Comparison of ENCODE assay signal across 11 mouse cellular contexts in the genomic region with DNA sequence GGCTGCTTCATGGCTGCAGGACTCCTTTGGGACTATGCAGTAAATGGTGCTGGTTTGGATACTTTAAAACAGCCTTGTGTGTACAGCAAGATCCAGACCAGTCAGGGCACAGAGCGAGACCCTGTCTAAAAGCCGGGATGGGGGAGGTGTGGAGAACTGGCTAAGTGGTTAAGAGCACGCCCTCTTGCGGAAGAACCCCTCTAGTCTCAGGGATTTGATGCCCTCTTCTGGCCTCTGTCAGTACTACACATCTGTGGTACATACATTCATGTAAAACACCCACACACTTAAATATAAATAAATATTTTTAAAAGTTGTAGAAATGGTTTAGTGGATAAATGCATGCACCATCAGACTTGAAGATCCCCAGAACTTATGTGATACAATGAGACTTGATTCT. TPM values are rescaled to one million over a fixed set of nuclear protein-coding genes. Genes with fewer than 3 reads are reported as not detected.
A peak's percentile ranks its signal among the peaks of the same experiment; 100 is the strongest.
DNase-seq lines count a peak whose midpoint lies in the region; ATAC-seq and TF ChIP-seq lines count a peak whose summit lies in the region.
"Had no signal": no experiment of that assay in that cellular context is flagged by ENCODE, and none has a peak within 500 bp of the region (broad histone marks: within the 10 kb centered on the region; RNA-seq: fewer than 3 reads in every experiment).

No protein-coding gene starts in this region.

- no peak overlapping the region for H3K4me3 ChIP-seq in heart, adult 2 months
- H3K4me3 ChIP-seq in heart, embryonic 12.5 days: no peak overlapping the region
- H3K4me3 ChIP-seq in embryonic facial prominence, embryonic 10.5 days: no peak overlapping the region
- no peak overlapping the region for H3K4me3 ChIP-seq in heart, embryonic 10.5 days

- H3K9ac ChIP-seq in heart, adult 2 months (ENCODE audit: low read depth, low read length): no peak overlapping the region
- no peak overlapping the region for H3K9ac ChIP-seq in heart, embryonic 12.5 days

- 0 out of 2 replicates have a peak, but pooled peaks cover 2% of the 10 kb centered on the region for H3K9me3 ChIP-seq in heart, embryonic 12.5 days (replicated peaks)
- no peaks in the 10 kb centered on the region for H3K9me3 ChIP-seq in embryonic facial prominence, embryonic 10.5 days
- no peaks in the 10 kb centered on the region for H3K9me3 ChIP-seq in heart, embryonic 10.5 days
- H3K9me3 ChIP-seq: G1E had no signal

- H3K4me2 ChIP-seq in heart, embryonic 12.5 days: no peak overlapping the region

- no peak for TF ChIP-seq EP300 in heart, adult 2 months (IDR thresholded peaks at IDR 0.05; ENCODE audit: insufficient read depth, low read depth, low read length)

- no peaks in the 10 kb centered on the region for H3K4me1 ChIP-seq in heart, adult 2 months (ENCODE audit: control insufficient read depth, insufficient read depth, low read length)
- no peaks in the 10 kb centered on the region for H3K4me1 ChIP-seq in heart, embryonic 12.5 days (replicated peaks)
- peaks cover 15% of the 10 kb centered on the region for H3K4me1 ChIP-seq in embryonic facial prominence, embryonic 10.5 days
- peaks cover 8% of the 10 kb centered on the region; the same call in 1 of the 2 replicates for H3K4me1 ChIP-seq in heart, embryonic 10.5 days

- no peak for ATAC-seq in heart, embryonic 12.5 days (ENCODE audit: insufficient number of reproducible peaks, low FRiP score)

- TF ChIP-seq POLR2A in heart, adult 2 months (IDR thresholded peaks at IDR 0.05; ENCODE audit: insufficient read depth, low read depth, low read length): no peak

- peak; percentile 47 for TF ChIP-seq CTCF in heart, adult 2 months (IDR thresholded peaks at IDR 0.05)

- H3K27me3 ChIP-seq in heart, adult 2 months (ENCODE audit: control insufficient read depth, insufficient read depth, low read length): no peaks in the 10 kb centered on the region
- H3K27me3 ChIP-seq in heart, embryonic 12.5 days (replicated peaks): peaks cover 50% of the 10 kb centered on the region
- H3K27me3 ChIP-seq in embryonic facial prominence, embryonic 10.5 days (replicated peaks; ENCODE audit: low read depth, poor library complexity, severe bottlenecking): peaks cover 60% of the 10 kb centered on the region
- H3K27me3 ChIP-seq in heart, embryonic 10.5 days (ENCODE audit: insufficient read depth, poor library complexity, severe bottlenecking): peaks cover 54% of the 10 kb centered on the region

- no peaks in the 10 kb centered on the region for H3K79me2 ChIP-seq in heart, adult 2 months (replicated peaks; ENCODE audit: control insufficient read depth, insufficient read depth, low read length)

- H3K27ac ChIP-seq in heart, adult 2 months: no peak overlapping the region
- no peak overlapping the region for H3K27ac ChIP-seq in heart, embryonic 12.5 days (ENCODE audit: poor library complexity, severe bottlenecking)
- H3K27ac ChIP-seq in embryonic facial prominence, embryonic 10.5 days (replicated peaks): no peak overlapping the region
- H3K27ac ChIP-seq in heart, embryonic 10.5 days: no peak overlapping the region

- H3K36me3 ChIP-seq in heart, adult 2 months (ENCODE audit: control insufficient read depth, insufficient read depth, low read length): no peaks in the 10 kb centered on the region
- H3K36me3 ChIP-seq in heart, embryonic 12.5 days: no peaks in the 10 kb centered on the region
- H3K36me3 ChIP-seq in embryonic facial prominence, embryonic 10.5 days (replicated peaks): no peaks in the 10 kb centered on the region
- no peaks in the 10 kb centered on the region for H3K36me3 ChIP-seq in heart, embryonic 10.5 days
- H3K36me3 ChIP-seq: G1E had no signal

- 60% methylated on average over 4 of the region's 4 CpGs for WGBS in heart, adult 2 months
- WGBS in heart, embryonic 12.5 days: 54% methylated on average over 4 of the region's 4 CpGs
- WGBS in embryonic facial prominence, embryonic 10.5 days: 70% methylated on average over 4 of the region's 4 CpGs
- WGBS in heart, embryonic 10.5 days: 49% methylated on average over 4 of the region's 4 CpGs

- DNase-seq in heart, adult 2 months: no peak
- peak; percentile 27 for DNase-seq in spleen, adult 12 weeks (ENCODE audit: low spot score)
- no peak for DNase-seq in spleen, adult 18-20 months
- DNase-seq in embryonic facial prominence, embryonic 10.5 days (ENCODE audit: low spot score): peak; percentile 32
- DNase-seq in testis, postnatal 14 days (ENCODE audit: low spot score): peak; percentile 54
- no peak for DNase-seq in gastrocnemius, postnatal 4 days (ENCODE audit: low spot score in 2 of 2)
- no peak for DNase-seq in heart, embryonic 10.5 days (ENCODE audit: low spot score)

- intact Hi-C loops in heart, adult 2 months (cut with DNase I): loop anchor here (10.0 kb wide), 1 partner anchor 172 kb away; no protein-coding TSS in a partner anchor

RNA-seq across cellular contexts. Expression of a gene that starts 11.0 kb away (rescaled TPM):
- not detected for total RNA-seq in heart, adult 2 months (2021)
- polyA plus RNA-seq in heart, adult 2 months (2012; rRNA removed): not detected in 2 replicates
- 0.22 and 0.31 TPM in 2 replicates for polyA plus RNA-seq in heart, embryonic 12.5 days (2016; fragmentation: Nextera tagmentation; extraction: Ambion mirVana)
- 0.98 and 1.4 TPM in 2 replicates for polyA plus RNA-seq in embryonic facial prominence, embryonic 10.5 days (2016; fragmentation: Nextera tagmentation; extraction: Ambion mirVana)
- total RNA-seq in gastrocnemius, postnatal 4 days (2021): not detected
- polyA plus RNA-seq in heart, embryonic 10.5 days (2016; fragmentation: Nextera tagmentation; extraction: Ambion mirVana): 0.34 and 0.45 TPM in 2 replicates
- total RNA-seq: common myeloid progenitor, adult 5-6 weeks; heart, adult 8-10 months had no signal
- polyA plus RNA-seq: G1E had no signal

RNA-seq across cellular contexts. Expression of a gene that starts 14.0 kb away (rescaled TPM):
- total RNA-seq in heart, adult 2 months (2021): 10 to 100 TPM; 82.9 to 88.2 TPM
- polyA plus RNA-seq in heart, adult 2 months (2012; rRNA removed): 109 and 140 TPM in 2 replicates
- polyA plus RNA-seq in heart, embryonic 12.5 days (2016; fragmentation: Nextera tagmentation; extraction: Ambion mirVana): 79.0 and 83.6 TPM in 2 replicates
- 71.5 and 76.4 TPM in 2 replicates for polyA plus RNA-seq in embryonic facial prominence, embryonic 10.5 days (2016; fragmentation: Nextera tagmentation; extraction: Ambion mirVana)
- total RNA-seq in gastrocnemius, postnatal 4 days (2021): 10 to 100 TPM; 21.1 to 27.2 TPM
- polyA plus RNA-seq in heart, embryonic 10.5 days (2016; fragmentation: Nextera tagmentation; extraction: Ambion mirVana): 90.2 and 91.9 TPM in 2 replicates

Comparison
In these comparisons a context has a peak if more than half of its experiments do, and no peak if none do; other contexts are left out.
1. DNase-seq: peak in spleen, adult 12 weeks (single experiment), embryonic facial prominence, embryonic 10.5 days (single experiment) and testis, postnatal 14 days (single experiment); none in heart, adult 2 months (0 of 2), spleen, adult 18-20 months (0 of 2), gastrocnemius, postnatal 4 days (0 of 2) and heart, embryonic 10.5 days (single experiment).